Mouse (Mus musculus): ENCODE measurements at regions not wholly inside any gene's neighbourhood (a gene's known extent, or its start where the extent isn't known, plus 50 kb on each side); places are given as distances from the start of the nearest gene placed in this dataset.
"Not testable (repeated sequence)": the region's sequence is repeated elsewhere in the genome, so short reads cannot be mapped to it uniquely, and the experiment has no call there.

DNA sequence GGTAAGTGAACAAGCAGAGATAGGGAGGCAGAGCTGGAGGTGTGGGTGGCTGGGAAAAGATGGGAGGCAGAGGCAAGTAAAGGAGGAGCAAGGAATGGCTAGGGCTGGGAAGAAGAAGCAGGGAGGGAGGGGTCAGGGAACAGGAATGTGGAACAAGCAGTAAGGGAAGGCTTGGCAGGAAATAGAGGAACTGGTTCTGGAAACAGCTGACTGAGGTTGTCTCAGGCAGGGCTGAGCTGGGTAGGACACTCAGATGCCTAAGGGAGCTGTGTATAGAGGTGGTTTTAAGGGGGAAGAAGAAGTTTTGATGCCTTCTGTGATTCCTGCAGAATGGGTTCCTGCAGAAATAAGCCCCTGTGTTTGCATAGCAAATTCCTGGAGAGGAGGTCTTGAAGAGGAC lies 92.7 kb downstream of the Nucb2 start:
- ATAC-seq (ENCODE audit: insufficient number of reproducible peaks, low FRiP score, low TSS enrichment): no peak

DNA sequence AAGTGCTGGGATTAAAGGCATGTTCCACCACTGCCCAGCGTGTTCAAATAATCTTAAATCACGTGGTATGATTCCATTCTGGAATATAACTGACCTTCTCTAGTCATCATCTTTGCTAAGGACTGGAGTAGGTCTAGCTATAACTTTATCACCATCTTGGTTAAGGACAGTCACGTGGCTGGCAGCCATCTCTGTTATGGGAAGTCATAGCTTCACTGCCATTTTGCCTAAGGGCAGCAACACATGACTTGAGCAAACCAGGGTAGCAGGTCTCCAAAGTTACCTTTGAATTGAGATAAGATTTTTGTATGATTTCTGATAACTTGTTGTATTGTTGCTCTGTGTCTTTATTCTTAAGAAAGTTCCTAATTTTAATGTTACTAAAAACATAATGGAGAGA lies 96.2 kb downstream of the Nucb2 start:
- ATAC-seq (ENCODE audit: insufficient number of reproducible peaks, low FRiP score, low TSS enrichment): no peak

DNA sequence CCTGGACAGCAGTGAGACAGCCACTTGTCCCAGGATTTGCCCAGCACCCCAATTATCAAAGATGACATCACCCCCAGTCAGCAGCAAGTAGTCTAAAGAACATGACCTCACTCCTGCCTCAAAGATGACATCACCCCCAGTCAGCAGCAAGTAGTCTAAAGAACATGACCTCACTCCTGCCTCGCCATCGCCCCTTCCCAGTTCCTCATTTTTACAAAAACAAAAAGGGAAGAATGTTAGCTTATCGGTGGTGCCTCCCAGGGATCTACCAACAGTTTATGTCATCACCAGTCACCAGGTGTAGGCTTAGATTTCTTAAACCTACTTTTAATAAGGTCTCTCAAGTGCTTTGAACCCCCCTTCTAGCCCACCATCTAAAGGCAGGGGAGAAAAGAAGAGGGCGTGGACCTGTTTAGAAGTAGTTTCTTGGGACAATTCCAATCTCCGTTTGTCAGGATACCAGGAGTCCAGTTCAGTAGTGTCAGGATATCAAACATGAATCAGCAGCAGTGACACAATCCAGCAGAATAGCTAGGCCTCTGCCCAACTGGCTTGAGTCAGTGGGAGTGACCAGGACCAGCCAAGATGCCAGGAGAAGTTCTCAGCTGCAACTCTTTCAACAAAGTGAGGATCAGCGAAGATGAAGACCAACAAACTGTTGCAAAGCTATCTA lies 99.1 kb downstream of the Nucb2 start:
- ATAC-seq (ENCODE audit: insufficient number of reproducible peaks, low FRiP score, low TSS enrichment): no peak

- no peak for ATAC-seq (ENCODE audit: insufficient number of reproducible peaks, low FRiP score, low TSS enrichment)
Observed at GRCm38 (mm10) chr7:116603840-116604194, 99.6 kb downstream of the Nucb2 start.

DNA sequence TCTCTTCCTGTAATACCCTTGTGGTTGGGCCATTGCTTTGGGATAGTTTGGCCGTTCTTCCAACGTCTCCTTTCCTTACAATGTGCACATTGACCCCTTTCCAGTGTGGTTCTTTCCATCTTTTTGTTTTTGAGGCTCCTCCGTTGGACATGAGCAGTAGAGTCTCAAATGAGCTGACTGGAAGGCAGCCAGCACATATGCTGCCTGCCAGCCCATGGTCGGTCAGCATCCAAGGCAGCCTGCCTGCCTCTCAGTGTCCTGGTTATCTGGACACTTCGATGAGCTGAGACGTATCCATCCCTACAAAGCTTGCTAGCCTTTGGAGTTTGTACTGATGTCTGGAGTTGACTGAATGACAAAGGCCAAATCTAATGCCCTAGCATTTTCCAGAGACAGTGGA lies 102.1 kb downstream of the Nucb2 start:
- ATAC-seq (ENCODE audit: insufficient number of reproducible peaks, low FRiP score, low TSS enrichment): peak; percentile 54; the same call in 1 of the 2 replicates

DNA sequence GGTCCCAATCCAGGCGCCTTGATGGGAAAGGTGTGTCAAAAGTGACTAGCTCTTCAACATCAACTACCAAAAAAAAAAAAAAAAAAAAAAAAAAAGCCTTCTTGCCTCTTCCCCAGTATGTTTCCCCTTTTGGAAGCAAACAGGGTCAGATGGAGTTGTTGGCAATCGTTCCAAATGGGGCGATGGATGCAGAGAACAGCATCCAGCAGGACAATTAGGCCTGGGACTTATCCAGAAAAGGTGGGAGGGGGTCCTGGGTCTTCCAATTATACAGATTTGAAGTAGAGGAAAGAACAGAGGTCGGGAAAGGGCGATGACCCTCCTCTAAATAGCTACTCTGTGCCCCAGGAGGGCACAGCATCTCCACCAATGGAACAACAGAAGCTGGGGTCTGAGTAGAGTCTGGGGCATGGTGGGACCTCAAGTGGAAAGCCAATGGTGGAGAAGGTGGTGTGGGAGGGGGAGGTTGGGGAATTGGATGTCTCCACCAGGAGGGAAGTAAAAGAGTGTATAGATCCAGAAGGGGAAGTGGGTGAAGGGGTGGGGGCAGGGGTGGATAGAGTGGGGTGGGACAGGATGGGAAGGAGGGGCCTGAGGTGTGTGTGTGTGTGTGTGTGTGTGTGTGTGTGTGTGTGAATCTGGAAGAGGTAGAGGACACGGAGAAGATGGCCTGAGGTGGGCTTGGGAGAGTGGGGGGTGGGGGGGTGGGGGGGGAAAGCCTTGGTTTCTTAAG lies 102.7 kb downstream of the Nucb2 start:
- ATAC-seq (ENCODE audit: insufficient number of reproducible peaks, low FRiP score, low TSS enrichment): no peak

DNA sequence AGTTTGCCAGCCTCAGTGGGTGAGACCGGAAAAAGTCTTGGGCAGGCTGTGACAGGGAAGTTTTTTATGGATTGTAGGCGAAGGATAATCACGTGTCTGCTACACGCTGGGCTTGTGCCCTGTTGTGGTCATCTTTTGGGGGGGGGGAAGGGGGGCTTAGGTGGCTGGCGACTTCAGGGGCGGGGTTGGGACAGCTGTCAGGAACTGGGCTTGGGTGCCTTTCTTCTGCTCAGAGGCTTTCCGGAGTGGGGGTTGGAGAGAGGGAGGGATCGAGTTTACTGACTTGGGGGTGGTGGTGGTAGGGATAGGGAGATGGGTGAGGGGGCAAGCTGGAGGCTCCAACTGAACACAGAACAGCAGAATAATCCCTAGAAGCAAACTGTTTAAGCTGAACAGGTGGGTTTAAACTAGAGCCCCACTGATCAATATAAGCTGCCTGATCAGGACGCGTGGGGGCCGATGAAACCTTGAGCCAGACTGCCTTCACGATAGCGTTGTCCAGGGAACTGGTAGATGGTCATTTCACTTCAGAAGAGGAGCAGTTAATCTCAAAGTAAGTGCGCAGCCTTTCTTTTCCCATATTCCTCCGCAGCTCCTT lies 103.6 kb downstream of the Nucb2 start:
- ATAC-seq (ENCODE audit: insufficient number of reproducible peaks, low FRiP score, low TSS enrichment): no peak

DNA sequence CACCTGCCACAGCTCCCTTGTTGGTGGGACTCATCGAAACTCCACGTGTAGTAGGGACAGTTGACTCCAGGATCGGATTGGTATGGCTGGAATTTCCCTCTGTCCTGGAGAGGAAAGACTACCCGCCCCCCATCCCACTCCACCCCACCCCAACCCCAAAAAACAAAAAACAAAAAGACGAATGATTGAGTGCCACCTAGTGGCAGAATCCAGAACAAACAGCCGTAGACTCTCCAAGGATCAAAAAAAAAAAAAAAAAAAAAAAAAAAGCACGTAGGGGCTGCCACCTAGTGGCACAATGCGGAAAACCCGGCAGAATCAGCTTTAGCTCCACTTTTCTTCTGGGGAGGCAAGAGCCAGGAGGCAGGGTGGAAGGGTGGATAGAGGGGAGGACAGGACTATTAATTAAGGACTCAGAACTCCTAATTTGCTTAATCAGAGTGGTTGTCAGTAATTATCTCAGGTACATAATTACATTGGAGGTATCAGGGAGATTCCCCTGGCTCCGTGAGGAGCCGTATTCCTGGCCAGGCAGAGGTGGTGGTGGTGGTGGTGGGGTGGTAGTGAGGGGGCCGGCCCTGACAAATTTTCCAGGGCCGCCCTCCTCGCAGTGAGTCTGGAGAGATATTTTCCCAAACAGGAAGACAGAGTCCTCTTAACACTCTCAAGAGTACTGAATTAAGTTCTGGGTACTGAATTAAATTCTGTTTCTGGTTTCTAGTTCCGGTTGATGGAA lies 104.3 kb downstream of the Nucb2 start:
- ATAC-seq (ENCODE audit: insufficient number of reproducible peaks, low FRiP score, low TSS enrichment): peak; percentile 46

DNA sequence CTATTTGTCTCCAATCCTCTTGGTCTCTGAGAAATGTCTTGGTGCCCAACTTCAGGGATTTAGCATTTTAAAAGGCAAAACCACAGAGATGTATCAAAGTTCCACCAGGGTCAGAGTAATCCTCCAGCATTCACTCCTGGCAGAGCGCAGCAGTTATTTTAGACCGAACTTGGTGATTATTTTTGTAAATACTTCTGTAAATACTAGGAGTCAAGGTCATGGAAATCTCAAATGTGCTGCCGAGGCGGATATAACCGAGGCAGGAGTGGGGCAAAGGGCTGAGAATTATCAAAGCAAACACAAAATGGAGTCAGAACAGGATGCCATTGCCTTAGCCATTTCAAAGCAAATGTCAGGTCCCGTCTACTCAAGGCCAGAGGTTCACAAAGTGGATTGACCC lies 105.2 kb downstream of the Nucb2 start:
- no peak for ATAC-seq (ENCODE audit: insufficient number of reproducible peaks, low FRiP score, low TSS enrichment)

DNA sequence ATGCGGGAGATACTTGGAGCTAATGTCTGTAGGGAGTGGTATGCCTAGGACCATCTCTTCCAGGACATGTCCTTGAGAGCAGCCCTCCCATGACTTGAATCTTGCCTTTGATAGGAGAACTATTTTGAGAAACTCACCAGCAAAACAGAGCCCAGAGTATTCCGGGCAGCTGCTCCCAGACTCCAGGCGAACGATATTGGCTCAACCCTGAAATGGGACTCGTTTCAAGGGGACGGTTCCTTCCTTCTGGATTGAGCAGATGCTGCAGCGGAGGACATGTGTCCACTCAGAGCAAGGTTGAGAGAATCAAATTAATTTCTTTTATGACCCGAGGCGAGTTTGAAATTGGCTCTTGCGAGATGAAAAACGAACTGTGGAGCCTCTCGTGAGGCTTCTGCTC lies 105.7 kb downstream of the Nucb2 start:
- ATAC-seq (ENCODE audit: insufficient number of reproducible peaks, low FRiP score, low TSS enrichment): no peak

DNA sequence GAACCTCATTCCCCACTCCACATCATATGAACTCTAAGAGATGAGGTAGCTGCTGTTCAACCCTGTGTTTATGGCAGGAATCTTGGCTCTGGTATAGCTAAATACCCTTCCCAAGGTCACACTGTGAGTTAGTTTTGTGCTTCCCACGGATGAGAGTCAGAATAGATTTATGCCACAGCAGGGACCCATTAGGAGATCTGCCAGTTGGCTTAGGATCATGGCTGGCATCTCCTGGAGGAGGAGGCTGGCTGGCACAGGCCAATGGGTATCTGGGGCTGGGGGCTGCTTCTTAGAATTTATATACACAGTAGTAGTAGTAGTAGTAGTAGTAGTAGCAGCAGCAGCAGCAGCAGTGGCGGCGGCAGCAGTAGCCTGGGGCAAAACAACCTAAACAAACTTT lies 111.8 kb downstream of the Nucb2 start:
- no peak for ATAC-seq (ENCODE audit: insufficient number of reproducible peaks, low FRiP score, low TSS enrichment)

GRCm38 (mm10) chr7:116619636-116620035 lies 115.5 kb downstream of the Nucb2 start:
- ATAC-seq (ENCODE audit: insufficient number of reproducible peaks, low FRiP score, low TSS enrichment): no peak

- no peak for ATAC-seq (ENCODE audit: insufficient number of reproducible peaks, low FRiP score, low TSS enrichment)
Observed at GRCm38 (mm10) chr7:116620381-116620780, 116.2 kb downstream of the Nucb2 start.

- no peak for ATAC-seq (ENCODE audit: insufficient number of reproducible peaks, low FRiP score, low TSS enrichment)
Observed at GRCm38 (mm10) chr7:116633210-116633609, 129.0 kb downstream of the Nucb2 start.

DNA sequence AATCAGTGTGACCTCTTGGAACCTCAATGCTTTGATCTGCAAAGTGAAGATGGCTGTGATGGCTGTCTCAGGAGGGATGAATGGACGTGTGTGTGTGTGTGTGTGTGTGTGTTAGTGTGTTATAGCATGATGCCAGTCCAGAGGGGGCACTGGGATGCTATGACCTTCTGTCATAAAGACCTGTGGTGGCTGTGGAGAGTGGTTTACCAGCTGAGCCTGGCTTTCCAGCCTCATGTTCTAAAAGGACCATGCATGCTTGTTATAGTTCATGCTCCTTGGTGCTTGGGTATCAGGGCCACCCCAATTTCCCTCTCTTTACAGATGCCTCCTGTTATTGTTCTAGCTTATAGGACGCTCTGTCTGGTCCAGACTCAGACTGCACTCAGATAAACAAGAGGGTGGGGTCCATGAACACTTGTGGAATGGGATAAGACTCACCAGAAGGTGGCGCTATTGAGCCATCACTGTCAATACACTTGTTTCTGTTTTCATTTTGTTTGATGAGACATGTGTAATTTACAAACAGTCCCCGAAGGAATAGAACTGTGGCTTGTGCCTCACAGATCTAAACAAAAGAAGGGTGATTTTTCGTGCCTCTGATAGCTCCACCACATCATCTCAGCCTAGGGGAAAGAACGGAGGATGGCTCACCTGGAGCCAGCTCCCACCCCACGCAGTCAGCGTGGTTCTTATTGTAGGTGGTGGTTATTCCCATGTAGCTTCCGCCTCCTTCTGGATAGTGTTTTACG lies 140.9 kb downstream of the Nucb2 start:
- no peak for ATAC-seq (ENCODE audit: insufficient number of reproducible peaks, low FRiP score, low TSS enrichment)

DNA sequence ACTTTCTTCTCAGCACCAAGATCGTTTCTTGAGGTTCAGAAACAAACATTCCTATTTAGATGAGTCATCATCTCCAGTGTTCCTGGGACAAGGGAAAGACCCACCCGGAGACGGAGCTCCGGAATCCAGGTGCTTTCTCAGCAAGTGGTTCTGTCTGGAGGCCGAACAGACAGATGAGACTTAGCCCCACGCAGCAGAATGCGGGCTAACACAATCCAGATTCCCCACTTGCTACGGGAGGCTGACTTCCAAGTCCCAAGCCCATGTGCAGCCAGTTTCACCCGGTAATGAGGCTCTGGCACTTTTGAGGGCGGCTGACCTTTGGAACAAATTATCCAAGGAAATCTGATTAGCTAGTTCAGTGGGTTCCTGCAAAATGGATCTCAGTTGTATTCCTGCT lies 150.3 kb downstream of the Nucb2 start:
- no peak for ATAC-seq (ENCODE audit: insufficient number of reproducible peaks, low FRiP score, low TSS enrichment)

DNA sequence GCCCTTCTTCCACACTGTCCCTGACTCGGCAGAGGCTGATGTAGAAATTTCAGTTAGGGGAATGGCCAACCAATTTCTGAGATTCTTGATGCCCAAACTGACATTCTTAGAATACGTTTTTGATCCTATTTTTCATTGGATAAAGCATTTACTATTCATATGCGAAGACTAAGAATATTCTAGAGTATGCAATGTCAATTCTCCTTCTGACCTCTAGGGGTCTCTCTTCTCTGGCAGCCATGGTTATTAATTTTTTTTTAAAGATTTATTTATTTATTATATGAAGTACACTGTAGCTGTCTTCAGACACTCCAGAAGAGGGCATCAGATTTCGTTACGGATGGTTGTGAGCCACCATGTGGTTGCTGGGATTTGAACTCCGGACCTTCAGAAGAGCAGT lies 152.9 kb downstream of the Nucb2 start:
- not testable (repeated sequence) for ATAC-seq (ENCODE audit: insufficient number of reproducible peaks, low FRiP score, low TSS enrichment)

- no peak for ATAC-seq (ENCODE audit: insufficient number of reproducible peaks, low FRiP score, low TSS enrichment)
Observed at GRCm38 (mm10) chr7:116665581-116665980, 161.4 kb downstream of the Nucb2 start.

DNA sequence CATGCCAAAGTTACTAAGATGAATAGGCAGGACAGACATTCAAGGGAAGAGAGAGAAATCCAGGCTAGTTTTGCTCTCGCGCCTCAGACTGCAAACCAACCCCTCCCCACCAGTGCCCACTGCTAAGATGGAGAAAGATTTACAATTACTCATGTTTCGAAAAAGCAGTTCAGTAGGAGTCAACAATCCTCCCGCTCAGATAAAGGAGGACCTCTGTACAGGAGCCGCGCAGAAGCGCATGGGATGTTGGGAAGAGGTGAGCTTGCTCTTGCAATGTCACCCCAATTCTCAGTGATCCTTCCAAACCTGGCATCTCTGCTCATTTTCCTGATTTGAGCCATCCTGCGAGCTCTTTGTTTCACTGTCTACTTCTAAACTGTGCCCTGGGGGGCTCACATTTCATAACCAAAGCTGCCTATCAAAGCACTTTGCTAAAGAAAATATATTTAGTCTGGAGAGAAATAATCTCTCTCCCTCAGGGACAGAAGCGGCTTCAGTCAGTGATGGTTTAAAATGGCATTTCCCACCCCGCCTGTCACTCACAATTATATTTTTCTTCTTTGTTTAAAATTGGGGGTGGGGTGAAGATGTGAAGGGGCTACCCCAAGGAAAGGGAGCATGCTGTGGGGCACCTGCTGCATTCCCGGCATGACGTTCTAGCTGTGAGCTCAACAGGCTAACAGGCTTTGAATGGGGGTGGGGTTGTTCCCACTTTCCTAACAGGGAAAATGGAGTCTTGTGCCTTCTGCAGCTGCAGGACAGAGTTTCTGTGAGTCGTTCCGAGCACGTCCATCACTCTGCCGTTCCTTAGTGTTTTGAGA lies 170.2 kb downstream of the Nucb2 start:
- ATAC-seq (ENCODE audit: insufficient number of reproducible peaks, low FRiP score, low TSS enrichment): no peak

GRCm38 (mm10) chr7:116676696-116677095 lies 172.5 kb downstream of the Nucb2 start:
- no peak for ATAC-seq (ENCODE audit: insufficient number of reproducible peaks, low FRiP score, low TSS enrichment)
